Mouse (Mus musculus) telencephalon, adult 2 months (tissue): Measurements from ENCODE around the gene Tanc1.

Experiments used
- DNase-seq: peaks from one replicate; pipeline ENCODE4 v3.0.0-alpha.2; 2011; ENCODE audit warnings: low read depth, low spot score

Gene Tanc1

DNA sequence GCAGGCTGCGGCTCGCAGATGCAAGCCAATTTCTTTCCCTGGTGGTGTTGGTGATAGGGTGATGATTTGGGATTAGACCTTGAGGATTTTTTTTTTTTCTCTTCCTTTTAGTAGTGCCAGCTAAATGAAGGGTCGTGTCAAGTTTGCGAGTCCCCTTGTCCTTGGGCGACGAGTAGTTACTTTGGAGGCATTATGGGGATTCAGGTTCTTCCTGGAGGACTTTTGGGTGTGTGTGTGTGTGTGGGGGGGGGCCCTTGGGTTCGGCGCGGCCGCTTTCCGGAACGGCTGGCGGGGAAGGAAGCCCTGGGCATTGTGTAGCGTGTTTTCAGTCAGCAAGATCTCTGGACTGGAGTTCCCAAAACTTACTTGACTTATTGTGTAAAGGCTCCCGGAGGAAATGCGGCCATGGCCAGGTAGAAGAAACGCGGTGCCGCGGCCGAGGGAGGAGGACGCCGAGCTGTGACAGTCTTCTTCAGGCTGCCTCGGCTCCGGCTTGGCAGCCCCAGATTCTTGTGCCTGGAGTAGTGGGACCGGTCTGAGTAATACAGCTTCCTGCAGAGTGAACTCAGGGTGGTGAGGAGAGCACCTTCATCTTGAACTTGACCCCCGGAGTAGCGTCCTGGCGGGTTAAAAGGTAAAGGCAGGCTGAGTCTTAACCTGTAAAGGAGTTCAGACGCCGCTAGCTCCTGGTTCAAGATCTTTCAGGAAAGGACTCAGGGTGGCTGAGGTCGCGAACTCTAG is 1.1 kb downstream of the Tanc1 start:
- no peak for DNase-seq

DNA sequence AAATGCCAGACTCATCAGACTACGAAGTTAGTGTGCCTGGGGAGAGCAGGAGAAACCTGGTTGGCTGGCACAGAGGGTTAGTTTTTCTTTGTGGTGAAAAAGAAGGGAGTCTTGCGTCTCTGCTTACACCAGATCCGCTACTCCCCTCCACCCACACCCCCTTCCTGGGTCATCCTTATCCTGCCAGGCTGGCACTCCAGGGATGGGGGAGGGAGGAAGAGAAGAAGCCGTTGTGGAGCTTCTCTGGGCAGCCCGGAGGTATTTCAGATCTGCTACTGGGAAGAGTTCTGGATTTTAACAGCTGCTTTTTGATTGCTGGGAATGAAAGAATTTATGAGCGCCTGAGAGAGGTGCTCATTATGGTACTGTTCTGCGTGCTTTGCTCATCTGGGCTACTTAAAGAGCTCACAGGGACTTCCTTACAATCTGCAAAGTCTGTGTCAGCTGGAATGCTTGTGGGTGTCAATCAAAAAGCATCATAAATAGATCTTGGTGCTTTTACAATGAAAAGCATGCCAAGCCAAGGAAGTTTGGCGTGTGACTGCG is 1.7 kb downstream of the Tanc1 start:
- DNase-seq = no peak

DNA sequence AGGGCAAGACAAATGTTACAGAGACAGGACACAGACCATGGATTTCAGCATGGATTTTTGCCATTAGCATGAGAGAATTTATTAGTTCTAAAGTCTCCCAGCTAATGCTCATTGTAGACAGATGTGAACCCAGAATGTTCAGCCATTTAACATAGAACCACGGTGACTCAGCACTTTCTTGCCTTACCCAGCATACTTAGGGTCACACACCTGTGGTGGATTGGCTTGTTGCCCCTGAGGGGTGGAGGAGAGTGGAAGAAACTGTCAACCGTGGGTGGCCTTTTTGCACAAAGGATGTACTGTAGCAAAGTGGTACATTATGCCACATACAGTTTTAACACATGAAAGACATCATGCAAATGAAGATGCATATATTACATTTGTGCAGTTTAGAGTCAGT is 5.0 kb downstream of the Tanc1 start:
- DNase-seq = no peak

DNA sequence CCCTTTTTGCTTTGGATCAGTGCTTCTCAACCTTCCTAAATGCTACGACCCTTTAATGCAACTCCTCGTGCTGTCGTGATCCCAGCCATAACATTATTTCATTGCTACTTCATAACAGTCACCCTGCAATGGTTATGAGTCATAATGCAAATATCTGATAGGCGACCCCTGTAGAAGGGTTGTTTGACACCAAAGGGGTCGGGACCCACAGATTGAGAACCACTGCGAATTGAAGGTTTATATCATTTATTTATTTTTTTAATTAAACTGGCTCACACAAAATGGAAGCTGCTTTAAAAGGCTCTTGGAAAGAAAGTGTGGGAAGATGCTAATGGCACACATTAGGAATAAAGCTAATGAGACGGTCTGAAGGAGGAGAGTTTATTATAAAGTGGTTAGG is 7.2 kb downstream of the Tanc1 start:
- DNase-seq = no peak

DNA sequence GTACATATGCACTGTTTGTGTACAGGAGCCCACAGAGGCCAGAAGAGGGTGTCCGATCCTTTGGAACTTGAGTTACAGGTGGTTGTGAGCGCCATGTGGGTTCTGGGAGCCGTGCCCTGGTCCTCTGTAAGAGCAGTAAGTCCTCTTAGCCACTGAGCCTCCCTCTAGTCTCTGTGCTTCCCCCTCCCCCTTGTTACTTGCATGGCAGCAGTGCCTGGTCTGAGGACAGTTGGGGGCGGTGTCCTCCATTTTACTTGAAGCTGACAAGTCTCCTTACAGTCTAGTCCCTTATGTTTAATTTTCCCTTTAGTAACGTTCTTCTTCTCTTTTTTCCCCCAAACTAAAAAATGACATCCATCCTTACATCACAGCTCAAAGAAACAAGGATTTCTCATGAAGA is 8.8 kb downstream of the Tanc1 start:
- no peak for DNase-seq

DNA sequence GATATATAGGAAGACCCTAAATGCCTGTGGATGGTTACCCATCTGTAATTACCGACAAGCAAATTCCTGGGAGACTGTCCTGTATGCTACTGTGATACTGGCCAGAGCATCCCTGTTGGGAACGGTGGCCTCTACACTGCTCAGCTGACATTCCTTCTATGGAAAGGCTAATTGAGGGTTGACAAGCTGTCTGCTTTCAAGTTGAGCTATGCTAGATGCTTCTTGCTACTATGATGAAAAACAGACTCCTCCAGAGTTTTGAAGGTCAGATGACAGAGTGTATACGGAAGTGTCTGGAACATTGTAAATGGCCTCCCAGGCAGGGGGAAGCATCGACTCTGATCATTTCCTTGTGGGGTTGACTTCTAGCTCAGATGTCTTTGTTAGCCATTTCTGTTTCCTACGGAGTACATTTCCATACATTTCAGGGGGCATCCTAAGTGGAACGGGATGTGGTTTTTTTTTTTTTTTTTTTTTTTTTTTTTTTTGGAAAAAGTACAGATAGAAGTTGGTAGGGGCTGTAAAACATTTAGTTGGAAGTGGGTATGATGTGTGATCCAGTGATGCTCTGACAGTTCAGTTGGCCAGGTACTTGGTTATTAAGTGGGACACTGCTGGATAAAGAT is 10.8 kb downstream of the Tanc1 start:
- DNase-seq = no peak

DNA sequence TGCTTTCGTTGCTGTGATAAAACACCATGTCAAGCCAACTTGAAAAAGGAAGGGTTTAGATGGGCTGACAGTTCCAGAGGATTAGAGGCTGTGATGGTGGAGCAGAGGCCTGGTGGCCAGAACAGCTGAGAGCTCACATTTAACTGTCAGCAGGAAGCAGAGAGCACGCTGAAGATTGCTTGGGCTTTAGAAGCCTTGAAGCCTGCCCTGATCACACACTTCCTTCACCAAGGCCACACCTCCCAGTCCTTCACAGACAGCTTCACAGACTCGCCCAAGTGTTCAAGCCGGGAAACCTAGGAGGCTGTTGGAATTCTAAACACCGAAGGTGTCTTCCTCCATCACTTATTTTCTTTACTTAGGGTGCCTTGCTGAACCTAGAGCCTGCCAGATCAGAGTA is 12.0 kb downstream of the Tanc1 start:
- DNase-seq = no peak

DNA sequence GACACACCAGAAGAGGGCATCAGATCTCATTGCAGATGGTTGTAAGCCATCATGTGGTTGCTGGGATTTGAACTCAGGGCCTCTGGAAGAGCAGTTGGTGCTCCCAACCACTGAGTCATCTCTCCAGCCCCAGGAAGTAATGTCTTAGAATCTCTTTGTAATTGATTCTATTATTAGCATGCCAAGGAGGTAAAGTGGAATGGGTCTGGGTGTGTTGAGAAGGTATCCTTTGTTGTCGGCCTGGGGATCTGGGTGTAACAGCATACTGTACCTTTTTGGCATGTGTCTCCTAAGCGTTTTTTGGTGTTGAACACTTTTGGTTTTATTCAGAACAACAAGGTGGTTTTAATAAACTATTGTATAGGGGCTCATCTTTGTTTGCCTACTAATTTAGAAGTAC is 13.6 kb downstream of the Tanc1 start:
- no peak for DNase-seq

DNA sequence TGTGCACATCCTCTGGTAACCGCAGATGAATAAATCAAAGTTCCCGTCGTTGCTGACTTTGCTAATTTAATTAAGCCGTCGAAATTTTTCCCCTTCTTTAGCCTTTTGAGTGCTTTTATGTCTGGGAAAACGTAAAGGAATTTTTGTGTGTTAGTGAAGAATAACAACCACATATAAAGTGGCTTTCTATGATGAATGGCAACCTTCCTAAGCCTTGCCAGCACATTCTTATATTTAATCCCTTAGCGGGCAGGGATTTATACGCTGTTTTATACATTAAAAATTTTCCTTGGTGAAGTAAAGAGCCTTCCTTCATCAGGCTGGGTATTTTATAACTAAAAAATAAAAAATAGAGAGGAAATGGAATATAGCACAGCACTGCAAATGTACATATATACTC is 14.1 kb downstream of the Tanc1 start:
- no peak for DNase-seq

DNA sequence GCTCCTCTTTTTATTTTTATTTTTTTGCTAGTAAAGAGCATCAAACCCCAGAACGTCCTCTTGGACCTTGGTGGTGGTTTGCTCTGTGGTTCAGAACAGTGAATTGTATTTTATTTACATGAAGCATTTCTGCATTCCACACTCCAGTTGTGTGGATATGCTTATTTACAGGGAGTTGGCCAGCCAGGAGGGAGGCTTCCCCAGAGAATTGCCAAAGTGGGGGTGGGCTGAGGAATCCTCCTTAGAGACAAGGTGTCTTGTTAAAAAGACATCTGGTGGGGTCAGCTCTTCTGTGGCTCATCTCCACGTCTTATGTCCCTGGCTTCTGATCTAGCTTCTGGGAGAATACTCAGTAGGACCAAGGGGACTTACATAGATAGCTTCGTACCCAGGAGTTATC is 14.6 kb downstream of the Tanc1 start:
- DNase-seq = no peak

DNA sequence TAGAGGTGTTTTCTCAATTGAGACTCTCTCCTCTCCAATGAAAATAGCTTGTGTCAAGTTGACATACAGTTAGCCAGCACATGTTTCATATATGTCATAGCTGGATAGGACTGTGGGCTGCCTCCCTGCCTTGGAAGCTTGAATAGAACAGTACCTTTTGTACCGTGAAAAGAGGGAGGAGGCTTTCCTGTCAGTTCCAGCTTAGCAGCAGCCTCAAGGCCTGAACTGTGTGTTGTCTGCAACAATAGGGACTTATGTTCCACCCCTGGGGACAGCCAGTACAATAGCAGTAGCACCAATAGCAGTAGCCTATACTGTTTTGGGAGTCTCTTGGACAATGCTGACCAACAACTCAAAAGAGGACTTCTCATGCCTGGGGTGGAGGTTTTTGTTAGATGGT is 15.7 kb downstream of the Tanc1 start:
- DNase-seq = no peak

DNA sequence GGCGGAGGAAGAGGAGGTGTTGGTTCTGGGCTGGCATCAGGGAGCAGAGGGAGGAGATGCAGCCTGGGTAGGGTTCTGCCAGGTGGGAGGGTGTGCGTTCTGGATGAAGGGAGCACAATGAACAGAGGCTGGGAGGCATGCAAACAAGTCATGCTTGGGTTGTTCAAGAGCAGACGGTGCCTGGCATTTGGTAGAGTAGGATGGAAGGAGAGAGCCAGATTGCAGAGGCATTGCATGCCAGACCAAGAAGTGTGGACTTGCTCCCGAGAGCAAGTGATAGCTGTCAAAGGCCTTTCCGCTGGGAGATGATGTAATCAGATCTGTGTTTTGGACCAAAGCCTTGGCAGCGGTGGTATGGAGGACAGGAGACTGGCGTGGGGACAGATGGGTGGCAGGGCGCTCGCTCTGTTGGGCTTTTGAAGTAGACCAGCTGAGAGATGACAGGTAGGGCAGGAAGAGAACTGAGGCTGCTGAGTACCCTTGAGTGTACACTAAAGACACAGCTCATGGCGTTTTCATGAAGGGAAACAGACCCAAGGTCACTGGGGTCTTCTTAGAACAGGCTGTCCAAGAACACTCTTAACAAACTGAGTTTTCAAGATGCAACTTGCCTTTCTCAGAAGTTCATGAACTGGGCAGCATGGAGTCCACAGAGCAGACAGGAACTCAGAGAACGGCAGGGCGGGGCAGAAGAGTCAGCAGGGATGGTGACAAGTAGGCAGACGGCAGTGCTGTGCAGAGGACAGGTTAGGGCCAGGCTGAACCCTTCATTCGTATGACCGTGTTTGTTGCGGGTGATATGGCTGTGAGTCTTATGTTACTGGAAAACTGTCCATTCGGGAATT is 16.4 kb downstream of the Tanc1 start:
- DNase-seq = peak; percentile 46

DNA sequence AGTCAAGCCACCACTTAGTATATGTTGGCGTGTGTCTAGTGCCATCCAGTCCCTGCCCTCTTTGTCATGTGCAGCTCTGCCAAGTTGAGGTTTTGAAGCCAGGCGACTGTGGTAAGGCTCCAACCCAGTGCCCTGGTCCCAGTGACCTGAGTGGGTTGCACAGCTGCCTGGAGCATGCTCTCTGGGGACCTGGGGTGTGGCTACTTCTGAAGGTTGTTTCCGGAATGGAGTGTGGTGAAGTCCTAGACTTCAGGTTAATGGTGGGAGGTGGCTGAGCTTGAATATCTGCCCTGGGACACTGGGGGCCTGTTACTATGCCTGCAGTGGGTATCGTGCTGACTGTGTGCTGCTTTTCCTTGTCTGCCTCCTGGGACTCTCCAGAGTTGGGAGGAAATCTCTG is 18.0 kb downstream of the Tanc1 start:
- DNase-seq = no peak

DNA sequence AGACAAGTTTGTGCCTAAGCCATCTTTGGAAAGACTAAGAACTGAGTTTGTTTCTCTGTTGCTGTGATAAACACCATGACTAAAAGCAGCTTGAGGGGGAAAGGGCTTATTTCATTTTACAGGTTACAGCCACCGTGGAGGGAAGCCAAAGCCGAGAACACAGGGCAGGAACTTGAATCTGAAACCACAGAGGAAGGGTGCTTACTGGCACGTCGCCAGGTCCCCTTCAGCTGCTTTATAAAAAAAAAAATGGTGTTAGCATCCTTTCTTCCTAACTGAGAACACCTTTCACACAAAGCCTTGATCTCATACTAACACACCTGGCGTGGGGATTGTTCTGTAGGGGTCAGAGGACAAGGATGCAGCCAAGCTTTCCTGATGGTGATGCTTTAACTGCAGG is 19.6 kb downstream of the Tanc1 start:
- DNase-seq = no peak

DNA sequence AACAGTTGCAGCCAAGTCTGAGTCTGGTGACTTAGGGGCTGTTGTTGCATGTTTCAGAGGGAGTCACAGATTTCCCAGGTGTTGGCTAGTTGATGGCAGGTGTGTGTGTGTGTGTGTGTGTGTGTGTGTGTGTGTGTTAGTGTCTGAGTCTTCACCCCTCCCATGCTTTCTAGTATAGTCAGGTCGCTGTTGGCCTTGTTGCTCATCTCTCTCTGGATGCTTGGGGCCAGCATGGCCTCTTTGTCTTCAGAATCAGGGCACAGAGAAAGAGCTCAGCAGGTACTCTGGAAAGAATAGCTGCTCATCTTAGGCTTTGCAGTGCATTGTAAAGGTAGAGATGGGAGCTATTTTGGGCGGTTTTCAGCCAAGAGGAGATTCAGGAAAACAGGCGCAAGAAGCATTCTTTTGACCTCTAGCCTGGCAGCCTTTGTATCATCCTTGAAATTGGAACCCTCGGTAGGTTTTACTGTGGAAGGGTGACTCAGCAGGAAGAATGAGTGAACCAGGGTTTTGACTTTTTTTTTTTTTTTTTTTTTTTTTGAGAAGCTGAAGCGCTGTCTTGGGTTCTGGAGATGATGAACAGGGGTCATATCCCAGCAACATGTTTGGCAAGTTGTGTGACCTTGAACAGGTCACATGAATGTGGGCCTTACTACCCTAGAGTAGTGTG is 22.1 kb downstream of the Tanc1 start:
- DNase-seq = no peak

DNA sequence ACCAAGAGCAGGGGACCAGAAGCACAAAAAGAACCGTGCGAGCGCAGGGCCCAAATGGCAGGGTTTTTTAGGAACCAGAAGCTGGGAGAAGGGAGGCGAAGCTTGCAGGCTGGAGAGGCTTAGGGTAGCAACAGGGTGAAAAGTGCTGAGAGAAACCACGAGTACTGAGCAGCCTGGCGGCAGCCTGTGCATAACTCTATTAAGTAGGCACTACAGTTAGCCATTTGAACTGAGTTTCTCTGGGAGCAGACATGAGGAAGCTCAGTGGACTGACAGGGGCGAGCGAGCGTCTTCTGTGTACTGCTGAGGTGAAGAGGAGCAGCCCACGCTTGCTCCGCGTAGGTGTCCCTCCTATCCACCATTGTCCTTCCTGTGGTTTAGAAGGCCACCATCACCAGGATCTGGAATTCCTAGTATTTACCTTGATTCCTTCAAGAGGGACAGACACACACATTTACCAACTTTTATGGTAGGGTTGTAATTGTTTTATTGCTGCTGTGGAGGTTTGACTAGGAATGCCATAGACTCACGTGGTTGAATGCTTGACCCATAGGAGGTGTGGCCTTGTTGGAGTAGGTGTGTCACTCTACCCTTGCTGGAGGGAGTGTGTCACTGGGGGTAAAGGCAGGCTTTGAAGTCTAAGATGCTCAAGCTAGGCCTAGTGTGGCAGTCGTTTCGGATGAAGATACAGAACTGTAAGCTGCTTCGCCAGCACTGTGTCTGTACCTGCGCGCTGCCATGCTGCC is 25.4 kb downstream of the Tanc1 start:
- no peak for DNase-seq

DNA sequence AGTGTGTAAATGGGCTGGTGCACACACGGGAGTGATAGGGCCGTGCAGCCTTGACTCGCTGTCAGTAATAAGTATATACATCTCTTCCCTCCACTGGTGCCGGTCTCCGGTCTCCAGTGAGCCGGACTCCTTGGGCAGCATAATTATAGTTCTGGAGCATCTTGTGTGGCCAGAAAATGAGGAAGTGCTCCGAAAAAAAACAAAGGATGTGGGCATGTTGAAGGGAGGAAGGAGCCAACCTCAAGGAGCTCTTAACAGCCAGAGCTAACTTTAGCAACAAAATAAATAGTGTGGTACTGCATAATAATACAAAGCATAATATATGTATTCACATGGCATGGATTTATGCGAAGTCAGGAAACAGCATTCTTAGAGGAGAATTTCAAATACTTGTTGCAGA is 30.9 kb downstream of the Tanc1 start:
- no peak for DNase-seq

DNA sequence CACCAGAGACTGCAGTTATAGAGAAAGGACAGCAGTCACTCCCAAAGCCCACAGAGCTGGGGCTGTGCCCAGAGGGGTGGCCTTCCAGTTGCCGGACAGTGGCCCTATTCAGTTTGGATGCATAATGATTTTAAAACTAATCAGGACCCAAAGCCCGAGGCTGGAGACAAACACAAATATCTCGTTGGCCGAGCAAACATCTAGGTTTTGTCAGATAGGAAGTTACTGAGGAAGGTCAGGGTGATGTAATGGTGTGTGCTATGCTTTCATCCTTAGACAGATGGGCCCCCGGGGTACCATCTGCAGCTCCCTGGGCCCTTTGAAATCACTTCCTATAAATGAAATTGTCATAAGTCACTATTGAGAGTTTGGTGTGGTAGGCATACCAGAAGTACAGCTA is 33.0 kb downstream of the Tanc1 start:
- DNase-seq = no peak

DNA sequence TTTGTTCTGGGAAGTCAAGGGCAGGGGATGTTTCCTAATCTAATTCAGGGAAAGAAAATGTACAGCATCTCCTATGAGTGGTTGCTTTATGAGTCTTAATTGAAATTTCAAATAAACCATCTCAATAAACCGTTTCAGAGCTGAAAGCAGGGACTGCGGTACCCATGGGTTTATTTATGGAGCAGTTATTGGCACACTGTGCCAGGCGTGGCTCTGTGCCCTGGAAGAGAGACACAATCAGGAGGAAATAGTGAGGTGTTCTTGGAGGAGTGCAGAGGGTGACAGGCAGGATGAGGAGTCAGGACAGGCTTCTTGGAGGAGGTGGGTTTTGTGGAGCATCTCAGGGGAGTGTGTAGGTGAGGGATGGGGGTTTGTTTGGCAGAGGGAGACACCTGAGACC is 33.7 kb downstream of the Tanc1 start:
- no peak for DNase-seq

DNA sequence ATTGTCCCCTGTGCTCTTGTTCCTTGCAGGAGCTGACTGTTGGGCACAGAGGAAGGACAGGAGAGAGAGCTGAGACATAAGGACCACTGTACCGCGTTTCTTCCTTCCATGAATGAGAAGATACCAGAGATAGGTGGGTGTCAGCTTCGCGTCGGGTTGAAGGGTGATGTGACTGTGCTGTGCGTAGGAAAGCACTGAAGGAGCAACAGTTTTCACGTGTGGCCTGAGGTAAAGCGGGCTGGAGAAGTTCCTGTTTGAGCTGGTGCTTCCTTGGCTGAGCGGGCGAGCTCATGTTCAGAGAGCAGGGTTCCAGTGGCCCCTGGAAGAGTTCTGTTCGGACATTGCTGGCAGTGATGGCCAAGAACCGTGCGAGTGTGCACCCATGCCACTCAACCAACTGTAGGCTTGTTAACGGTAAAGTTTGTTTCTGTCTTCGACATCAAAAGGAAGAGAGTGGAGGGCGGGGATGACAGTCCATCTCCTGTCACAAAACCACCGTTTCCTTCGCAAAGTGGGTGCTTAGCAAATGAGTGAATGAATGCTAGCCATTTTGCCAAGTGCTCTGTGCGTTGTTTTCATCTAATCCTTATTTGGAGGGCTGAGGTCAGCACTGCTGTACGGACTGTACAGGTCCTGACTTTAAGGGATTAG is 35.0 kb downstream of the Tanc1 start:
- no peak for DNase-seq

DNA sequence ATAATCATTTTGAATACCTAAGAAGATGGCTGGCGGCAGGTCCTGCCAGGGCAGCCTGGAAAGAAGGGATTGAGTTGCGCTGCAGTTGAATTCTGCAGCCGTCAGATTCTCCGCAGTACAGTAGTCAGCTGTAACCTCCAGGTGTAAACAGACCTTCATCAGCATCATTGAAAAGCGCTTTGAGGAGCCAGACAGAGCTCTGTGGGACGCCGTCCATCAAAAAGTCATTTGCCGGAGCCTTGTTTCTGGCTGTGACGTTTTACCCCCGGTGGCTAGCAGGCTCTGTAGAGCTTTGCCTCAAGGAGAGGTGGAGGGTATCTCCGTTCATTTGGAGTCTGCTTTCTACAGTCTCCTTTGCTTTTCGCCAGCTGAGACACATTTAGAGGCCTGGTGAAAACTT is 36.6 kb downstream of the Tanc1 start:
- no peak for DNase-seq
